Mouse (Mus musculus) embryonic facial prominence, embryonic 12.5 days (tissue): ENCODE results near the gene Hnmt. TPM values are rescaled to one million over a fixed set of nuclear protein-coding genes. Genes with fewer than 3 reads are reported as not detected.
"Not testable (repeated sequence)": the region's sequence is repeated elsewhere in the genome, so short reads cannot be mapped to it uniquely, and the experiment has no call there.

Experiments used
- ATAC-seq: fragments of 200-750 bp; cut with Nextera tagmentation; 2 replicates; pipeline ENCODE4 v1.8.0; 2017; ENCODE audit not compliant: insufficient number of reproducible peaks, insufficient read depth, low FRiP score, low TSS enrichment
- H3K27ac ChIP-seq: fragments of 300-500 bp; sonication (generic); 2 replicates; pipeline ENCODE4 v1.5.1; 2016; ENCODE audit warnings: mild to moderate bottlenecking
- H3K27me3 ChIP-seq: fragments of 300-500 bp; sonication (generic); 2 replicates; pipeline ENCODE4 v1.6.1; 2016; ENCODE audit warnings: mild to moderate bottlenecking, moderate library complexity
- H3K36me3 ChIP-seq: fragments of 300-500 bp; sonication (generic); 2 replicates; pipeline ENCODE4 v1.6.1; 2016; ENCODE audit warnings: mild to moderate bottlenecking
- H3K4me1 ChIP-seq: fragments of 300-500 bp; sonication (generic); 2 replicates; pipeline ENCODE4 v1.6.1; 2016
- H3K4me2 ChIP-seq: fragments of 300-500 bp; sonication (generic); replicated peaks from 2 replicates; pipeline ENCODE4 v1.6.1; 2016; ENCODE audit warnings: mild to moderate bottlenecking, moderate library complexity
- H3K4me3 ChIP-seq: fragments of 300-500 bp; sonication (generic); 2 replicates; pipeline ENCODE4 v1.5.1; 2016; ENCODE audit warnings: mild to moderate bottlenecking
- H3K9ac ChIP-seq: fragments of 300-500 bp; sonication (generic); 2 replicates; pipeline ENCODE4 v1.6.1; 2016; ENCODE audit warnings: mild to moderate bottlenecking, moderate library complexity
- H3K9me3 ChIP-seq: fragments of 300-500 bp; sonication (generic); 2 replicates; pipeline ENCODE4 v1.6.1; 2016; ENCODE audit warnings: mild to moderate bottlenecking, moderate library complexity
- WGBS: fragments of 180-500 bp; shearing (Covaris S2); methylation state at CpG from one replicate; pipeline ENCODE4 v1.1.7; 2016; 5-methylcytosine and 5-hydroxymethylcytosine counted together
- polyA plus RNA-seq: library from polyadenylated mRNA; unstranded; fragments of >200 nt; fragmentation: Nextera tagmentation; extraction: Ambion mirVana; gene quantifications from 2 replicates; pipeline ENCODE4 v1.2.1, GENCODE M21; 2016

The Hnmt gene
- polyA plus RNA-seq, 1 experiment from 2014 or later: 1.8 TPM

DNA sequence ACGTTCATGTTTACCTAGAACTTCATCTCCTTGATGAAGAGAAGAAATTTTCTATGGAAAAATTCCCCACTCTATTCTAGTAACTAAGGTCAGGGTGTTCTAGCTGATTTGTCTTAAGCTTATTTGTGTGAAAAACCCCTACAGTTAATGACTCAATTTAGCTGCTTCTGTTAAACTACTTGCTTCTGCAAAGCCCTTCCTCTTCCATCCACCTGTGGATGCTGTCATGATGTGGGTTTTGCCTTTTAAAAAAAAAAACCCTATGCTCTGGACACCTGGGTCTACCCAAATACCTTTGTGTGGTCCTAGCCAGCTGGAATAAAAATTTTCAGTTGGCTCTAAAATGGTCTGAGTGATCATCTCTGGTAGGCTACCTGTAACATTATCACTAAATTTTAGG is 49.9 kb downstream of the Hnmt start:
- H3K36me3 ChIP-seq: no peaks in the 10 kb centered on the region
- H3K4me1 ChIP-seq: no peaks in the 10 kb centered on the region
- H3K9ac ChIP-seq: no peak overlapping the region
- H3K4me2 ChIP-seq: no peak overlapping the region
- no peak overlapping the region for H3K27ac ChIP-seq
- H3K4me3 ChIP-seq: no peak overlapping the region
- no peaks in the 10 kb centered on the region for H3K27me3 ChIP-seq
- WGBS: 76% methylated on average over 1 of the region's 1 CpGs
- no peaks in the 10 kb centered on the region for H3K9me3 ChIP-seq
- ATAC-seq: no peak

DNA sequence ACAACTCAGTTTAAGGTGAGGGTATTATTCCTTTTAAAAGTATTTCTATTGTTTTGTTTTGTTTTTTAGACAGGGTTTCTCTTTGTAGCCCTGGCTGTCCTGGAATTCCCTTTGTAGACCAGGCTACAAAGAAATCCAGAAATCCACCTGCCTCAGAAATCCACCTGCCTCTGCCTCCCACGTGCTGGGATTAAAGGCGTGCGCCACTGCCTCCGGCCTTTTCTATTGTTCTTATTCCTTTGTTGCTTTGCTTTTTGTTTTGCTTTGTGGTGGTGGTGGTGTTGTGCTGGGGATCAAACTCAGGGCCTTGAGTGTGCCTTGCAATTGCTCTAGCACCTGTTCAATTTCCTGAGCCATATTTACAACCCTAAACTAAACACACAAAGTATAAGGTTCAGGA is 50.4 kb downstream of the Hnmt start:
- Histone ChIP-seq H3K27ac (no peak overlapping the region), H3K4me2 (no peak overlapping the region), H3K36me3 (no peaks in the 10 kb centered on the region), H3K27me3 (no peaks in the 10 kb centered on the region), H3K9ac (no peak overlapping the region), H3K4me1 (no peaks in the 10 kb centered on the region), H3K9me3 (no peaks in the 10 kb centered on the region), H3K4me3 (no peak overlapping the region)
- ATAC-seq: no peak
- WGBS: 94% methylated on average over 4 of the region's 4 CpGs

DNA sequence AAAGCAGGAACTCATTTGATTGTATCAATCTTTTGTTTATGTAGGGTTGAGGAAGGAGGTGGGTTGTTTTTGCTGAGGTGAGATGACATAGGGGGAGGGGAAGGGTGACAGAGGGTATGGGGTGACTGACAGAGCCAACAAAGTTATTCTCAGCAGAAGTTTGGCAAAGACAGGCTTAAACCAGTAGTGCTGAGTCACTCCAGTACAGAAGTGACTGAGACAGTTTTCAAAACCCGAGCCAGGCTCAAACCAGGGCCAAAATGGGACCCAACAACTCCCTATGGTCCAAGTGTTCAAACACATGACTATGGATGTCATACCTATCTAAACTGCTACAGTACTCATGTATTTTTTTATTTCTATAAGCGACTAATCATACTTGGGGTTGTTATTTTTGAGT is 52.4 kb downstream of the Hnmt start:
- no peak overlapping the region for H3K4me3 ChIP-seq
- no peak for ATAC-seq
- H3K36me3 ChIP-seq: no peaks in the 10 kb centered on the region
- no peaks in the 10 kb centered on the region for H3K4me1 ChIP-seq
- H3K27ac ChIP-seq: no peak overlapping the region
- 70% methylated on average over 2 of the region's 2 CpGs for WGBS
- no peaks in the 10 kb centered on the region for H3K9me3 ChIP-seq
- H3K9ac ChIP-seq: no peak overlapping the region
- H3K4me2 ChIP-seq: no peak overlapping the region
- H3K27me3 ChIP-seq: no peaks in the 10 kb centered on the region

DNA sequence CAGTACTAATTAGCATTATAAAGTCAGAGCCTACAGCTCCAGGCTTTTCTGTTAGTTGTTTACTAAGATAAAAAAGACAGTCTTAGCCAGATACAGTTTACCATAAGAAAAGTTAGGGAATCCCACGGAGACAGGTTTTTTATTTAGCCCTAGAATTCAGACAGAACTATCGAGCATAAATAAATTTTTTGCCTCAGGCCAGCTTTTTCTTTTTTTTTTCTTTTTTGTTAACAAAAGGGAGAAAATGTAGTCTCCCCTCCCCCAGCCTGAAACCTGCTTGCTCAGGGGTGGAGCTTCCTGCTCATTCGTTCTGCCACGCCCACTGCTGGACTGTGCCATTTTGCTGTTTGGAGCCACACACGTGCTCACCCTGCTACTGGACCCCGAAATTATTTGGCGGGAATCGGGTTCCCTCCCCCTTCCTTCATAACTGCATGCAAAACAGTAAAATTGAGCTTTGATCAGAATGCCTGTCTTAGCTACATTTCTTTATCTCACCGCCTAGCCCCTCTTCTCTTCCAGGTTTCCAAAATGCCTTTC is 59.1 kb downstream of the Hnmt start:
- H3K4me3 ChIP-seq, H3K36me3 ChIP-seq, H3K4me1 ChIP-seq, H3K4me2 ChIP-seq, ATAC-seq, H3K27ac ChIP-seq, H3K9me3 ChIP-seq, H3K27me3 ChIP-seq, H3K9ac ChIP-seq: not testable (repeated sequence)
- WGBS: 86% methylated on average over 9 of the region's 9 CpGs

DNA sequence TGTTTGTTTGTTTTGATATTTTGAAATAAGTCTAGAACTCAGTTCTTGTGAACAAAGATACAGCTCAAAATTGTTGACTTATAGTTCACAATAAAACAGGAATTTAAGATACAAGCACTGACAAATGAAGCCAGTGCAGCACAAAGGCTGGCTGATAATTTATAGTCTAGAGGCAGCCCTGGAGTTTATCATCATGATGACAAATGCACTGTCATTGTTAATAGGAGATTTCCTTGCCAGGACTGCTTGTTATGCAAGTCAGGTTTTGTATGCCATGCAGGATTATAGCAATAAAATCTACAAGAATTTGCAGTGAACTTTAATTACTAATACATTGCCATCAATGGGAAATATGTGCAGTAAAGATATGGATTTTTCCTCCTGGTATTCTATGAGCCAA is 61.9 kb downstream of the Hnmt start:
- Histone ChIP-seq H3K27me3 (no peaks in the 10 kb centered on the region), H3K27ac (no peak overlapping the region), H3K9me3 (no peaks in the 10 kb centered on the region), H3K9ac (no peak overlapping the region), H3K4me2 (no peak overlapping the region), H3K4me3 (no peak overlapping the region), H3K4me1 (no peaks in the 10 kb centered on the region), H3K36me3 (no peaks in the 10 kb centered on the region)
- no peak for ATAC-seq

DNA sequence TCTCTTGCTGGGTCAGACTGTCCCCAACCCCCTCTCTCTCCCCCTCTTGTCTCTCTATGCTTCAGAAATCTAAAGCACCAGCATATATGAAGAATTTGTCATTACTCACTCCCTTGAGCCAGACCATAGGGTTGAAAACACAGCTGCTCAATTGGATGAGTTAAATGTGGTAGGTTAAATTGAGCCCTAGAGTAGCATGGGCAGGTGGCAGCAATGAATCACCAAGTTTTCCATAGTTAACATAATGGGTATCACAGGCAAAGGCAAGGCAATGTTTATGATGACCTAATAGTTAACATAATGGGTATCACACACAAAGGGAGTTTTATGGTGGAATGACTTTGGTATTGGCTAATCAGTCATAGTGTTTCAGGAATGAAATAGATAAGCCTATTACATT is 65.9 kb downstream of the Hnmt start:
- H3K4me1 ChIP-seq: no peaks in the 10 kb centered on the region
- H3K4me3 ChIP-seq: no peak overlapping the region
- no peak overlapping the region for H3K9ac ChIP-seq
- H3K27ac ChIP-seq: no peak overlapping the region
- no peak for ATAC-seq
- no peaks in the 10 kb centered on the region for H3K36me3 ChIP-seq
- H3K4me2 ChIP-seq: no peak overlapping the region
- no peaks in the 10 kb centered on the region for H3K9me3 ChIP-seq
- H3K27me3 ChIP-seq: no peaks in the 10 kb centered on the region

DNA sequence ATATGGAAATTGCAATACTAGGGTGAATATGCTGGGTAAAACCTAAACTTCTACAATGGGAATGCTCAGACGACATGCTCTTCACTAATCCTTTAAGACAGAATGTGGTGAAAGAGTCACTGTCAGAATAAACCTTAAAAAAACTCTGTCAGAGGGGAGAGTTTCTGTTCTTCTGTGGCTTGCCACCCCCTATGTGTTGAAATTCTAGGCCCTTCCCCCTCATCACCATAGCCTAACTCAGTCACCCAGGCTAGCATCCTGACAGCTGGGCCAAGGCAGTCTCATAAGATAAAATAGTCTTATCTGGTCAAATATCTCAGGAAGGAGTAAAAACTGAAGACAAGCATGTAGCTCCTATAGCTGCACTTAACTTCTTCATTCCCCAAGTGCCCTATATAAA is 66.3 kb downstream of the Hnmt start:
- H3K4me2 ChIP-seq: no peak overlapping the region
- ATAC-seq: no peak
- no peaks in the 10 kb centered on the region for H3K36me3 ChIP-seq
- 61% methylated on average over 1 of the region's 1 CpGs for WGBS
- H3K9me3 ChIP-seq: no peaks in the 10 kb centered on the region
- no peaks in the 10 kb centered on the region for H3K4me1 ChIP-seq
- no peak overlapping the region for H3K9ac ChIP-seq
- no peak overlapping the region for H3K27ac ChIP-seq
- H3K4me3 ChIP-seq: no peak overlapping the region
- H3K27me3 ChIP-seq: no peaks in the 10 kb centered on the region

DNA sequence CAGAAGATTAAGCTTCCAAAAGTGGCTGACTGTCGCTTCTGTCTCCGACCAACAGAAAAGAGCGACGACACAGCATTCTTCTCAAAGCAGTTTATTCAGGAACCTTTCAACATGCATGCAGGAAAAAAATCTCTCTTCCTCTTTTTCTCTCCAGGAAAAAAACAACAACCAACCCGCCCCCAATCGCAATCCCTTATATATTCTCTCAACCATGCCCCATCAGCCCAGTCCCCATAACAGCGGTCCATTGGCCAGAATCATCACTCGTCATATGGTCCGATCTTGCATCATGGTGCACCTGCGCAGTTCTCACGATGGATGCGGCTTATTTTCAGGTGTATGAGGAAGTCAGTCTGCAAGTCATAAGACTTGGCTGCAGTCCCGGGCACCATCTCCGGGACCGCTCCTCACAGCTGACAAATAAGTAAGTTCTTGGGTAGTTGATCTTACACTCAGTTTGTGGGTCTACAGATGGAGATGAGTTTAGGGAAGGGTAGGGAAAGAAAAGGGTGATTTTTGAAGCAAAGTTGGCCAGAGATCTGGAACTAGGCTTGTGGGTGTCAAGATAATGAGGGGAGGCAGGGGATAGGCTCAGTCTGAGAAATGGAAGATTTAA is 88.4 kb downstream of the Hnmt start:
- 92% methylated on average over 15 of the region's 15 CpGs for WGBS
- not testable (repeated sequence) for ATAC-seq

More for the DNA sequence above, 88.4 kb downstream of the Hnmt start:
- not testable (repeated sequence) for H3K36me3 ChIP-seq, H3K27me3 ChIP-seq, H3K9me3 ChIP-seq, H3K4me3 ChIP-seq, H3K9ac ChIP-seq, H3K4me2 ChIP-seq, H3K4me1 ChIP-seq, H3K27ac ChIP-seq

Other genes starting within 250 kb of the Hnmt start
- not detected in 2 replicates for gene Tbpl2, start 47.2 kb upstream of the Hnmt start, polyA plus RNA-seq
- not detected in 2 replicates for gene Il1f8, start 103.8 kb upstream of the Hnmt start, polyA plus RNA-seq
- gene Il1f9, start 137.1 kb upstream of the Hnmt start, polyA plus RNA-seq: not detected in 2 replicates
- not detected in 2 replicates for gene Il1f6, start 166.0 kb upstream of the Hnmt start, polyA plus RNA-seq
- gene Il1f5, start 227.6 kb upstream of the Hnmt start, polyA plus RNA-seq: not detected in 2 replicates
- not detected in 2 replicates for gene Il1f10, start 241.8 kb upstream of the Hnmt start, polyA plus RNA-seq